Mouse (Mus musculus) retina, adult 2 months (tissue): ENCODE measurements around the gene 9430097D07Rik.
A peak's percentile ranks its signal among the peaks of the same experiment; 100 is the strongest.

Experiments used
- DNase-seq: peaks from one replicate; pipeline ENCODE4 v3.0.0-alpha.2; 2012; ENCODE audit warnings: low read depth, low spot score

Gene 9430097D07Rik

DNA sequence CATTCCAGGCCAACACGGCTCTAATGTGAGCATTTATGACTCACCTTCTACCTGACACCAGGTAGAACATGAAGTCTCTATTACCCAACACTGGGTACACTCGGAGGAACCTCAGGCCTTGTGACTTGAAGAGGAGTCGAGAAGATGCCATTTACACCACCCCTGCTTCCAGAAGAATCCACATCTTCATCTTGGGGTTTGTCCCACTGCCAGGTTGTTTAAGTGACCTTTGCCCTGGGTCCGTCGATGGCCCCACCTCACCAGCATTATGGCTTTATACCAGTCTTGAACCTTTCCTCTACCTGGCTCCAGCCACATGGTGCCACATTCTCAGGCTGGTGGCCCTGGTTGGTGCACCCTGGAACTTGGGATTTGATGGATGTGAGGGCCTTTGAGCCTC, 21.8 kb upstream of the 9430097D07Rik start:
- no peak for DNase-seq

DNA sequence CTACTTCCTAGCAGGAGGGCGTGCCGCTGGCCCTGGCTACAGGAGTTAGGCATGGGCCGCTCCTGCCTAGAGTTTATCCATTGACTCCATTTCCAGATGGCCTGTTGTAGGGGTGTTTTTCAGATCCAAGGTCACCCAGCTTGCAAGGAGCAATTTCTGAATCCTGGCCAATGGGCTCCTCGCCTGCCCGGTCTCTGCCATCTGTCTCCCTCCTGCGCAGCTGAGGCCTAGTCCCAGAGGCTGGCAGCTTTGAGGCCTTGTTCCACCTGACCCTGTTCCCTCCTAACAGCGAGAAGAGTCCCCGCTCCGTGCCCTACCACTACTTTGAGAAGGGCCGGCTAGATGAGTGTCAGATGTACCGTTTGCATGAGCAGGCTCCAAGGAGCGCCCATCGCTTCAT, 21.2 kb upstream of the 9430097D07Rik start:
- DNase-seq, result no peak

GRCm38 (mm10) chr2:32591249-32591648, 15.8 kb upstream of the 9430097D07Rik start:
- DNase-seq, result no peak

GRCm38 (mm10) chr2:32590224-32590623, 14.7 kb upstream of the 9430097D07Rik start:
- no peak for DNase-seq

DNA sequence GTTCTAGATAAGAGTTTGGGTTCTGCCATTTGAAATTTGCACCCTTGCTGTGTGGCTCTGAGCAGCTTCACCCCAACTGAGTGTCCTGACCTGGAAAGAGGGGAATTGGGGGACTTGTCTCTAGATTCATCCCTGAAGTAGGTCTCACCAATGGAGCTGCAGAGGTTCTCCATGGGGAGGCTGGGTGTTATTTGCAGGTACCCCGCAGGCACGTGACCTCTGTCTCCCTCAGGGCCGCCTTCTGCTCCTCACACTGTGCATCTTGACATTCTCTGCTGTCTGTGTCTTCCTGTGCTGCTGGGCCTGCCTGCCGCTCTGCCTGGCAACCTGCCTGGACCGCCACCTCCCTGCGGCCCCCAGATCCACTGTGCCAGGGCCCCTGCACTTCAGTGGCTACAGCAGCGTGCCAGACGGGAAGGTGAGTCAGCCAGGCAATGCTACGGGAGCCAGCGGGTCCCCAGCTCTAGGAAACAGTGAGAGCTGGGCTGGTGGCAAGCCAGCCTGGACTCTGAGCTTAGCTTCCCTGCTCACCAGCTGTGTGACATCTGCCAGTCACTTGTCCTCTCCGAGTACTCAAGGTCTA, 13.8 kb upstream of the 9430097D07Rik start:
- no peak for DNase-seq

DNA sequence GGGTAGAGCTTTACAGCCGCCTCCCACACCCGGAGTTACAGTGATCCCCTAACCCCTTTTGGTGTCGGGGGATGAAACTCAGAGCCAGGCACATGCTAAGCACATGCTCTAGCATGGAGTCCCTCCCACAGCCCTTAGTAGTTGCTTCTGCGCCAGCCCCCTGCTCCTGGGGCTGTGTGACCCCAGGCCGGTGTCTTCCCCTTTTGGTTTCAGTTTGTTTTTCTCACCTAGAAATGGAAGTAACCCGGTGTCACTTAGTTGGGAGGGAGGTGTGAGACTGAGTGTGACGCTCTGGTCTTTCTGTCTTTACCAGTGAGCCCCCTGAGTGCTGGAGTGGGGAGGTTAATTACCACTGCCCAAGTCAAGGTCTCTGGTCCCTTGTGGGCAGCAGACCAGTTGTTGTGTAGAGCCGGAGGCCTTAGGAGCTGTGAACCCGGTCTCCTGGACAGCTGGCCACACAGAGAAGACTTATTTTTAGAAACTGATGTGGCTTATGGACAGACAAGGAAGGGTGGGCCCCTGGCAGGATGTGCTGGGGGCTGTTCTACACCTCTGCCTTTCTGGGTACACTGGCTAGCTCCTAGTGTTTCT, 12.3 kb upstream of the 9430097D07Rik start:
- no peak for DNase-seq

GRCm38 (mm10) chr2:32586871-32587351, 11.4 kb upstream of the 9430097D07Rik start, which contains the start of gene St6galnac4:
Gene St6galnac4 (plus strand): TSS chr2:32587095.
- no peak for DNase-seq

DNA sequence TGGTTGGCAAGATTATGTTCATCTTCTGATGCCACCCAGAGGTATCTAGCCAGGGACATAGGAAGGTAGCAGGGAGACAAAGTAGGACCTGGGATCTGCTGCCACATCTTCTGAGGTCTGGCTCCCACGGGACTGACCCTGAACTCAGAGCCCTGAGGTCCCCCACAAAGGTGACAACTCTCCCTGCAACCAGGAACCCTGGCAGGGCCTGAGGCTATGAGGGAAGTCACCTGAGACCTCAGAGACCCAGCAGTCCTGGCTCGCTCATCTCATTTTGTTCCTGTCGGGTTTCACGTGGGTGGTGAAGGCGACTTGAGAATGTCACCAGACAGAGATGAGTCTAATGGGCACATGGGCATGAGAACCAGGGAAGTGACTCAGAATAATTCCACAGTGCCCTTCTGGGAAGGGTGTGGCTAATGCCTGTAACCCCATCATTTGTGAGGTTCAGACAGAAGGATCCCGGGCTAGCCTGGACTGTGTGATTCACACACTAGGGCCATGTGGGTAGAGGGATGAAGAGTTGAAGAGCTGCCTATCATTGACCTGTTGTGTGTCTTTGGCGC, 9.7 kb upstream of the 9430097D07Rik start:
- DNase-seq, result no peak

- no peak for DNase-seq
These were observed 7.6 kb upstream of the 9430097D07Rik start for GRCm38 (mm10) chr2:32582830-32583799.

DNA sequence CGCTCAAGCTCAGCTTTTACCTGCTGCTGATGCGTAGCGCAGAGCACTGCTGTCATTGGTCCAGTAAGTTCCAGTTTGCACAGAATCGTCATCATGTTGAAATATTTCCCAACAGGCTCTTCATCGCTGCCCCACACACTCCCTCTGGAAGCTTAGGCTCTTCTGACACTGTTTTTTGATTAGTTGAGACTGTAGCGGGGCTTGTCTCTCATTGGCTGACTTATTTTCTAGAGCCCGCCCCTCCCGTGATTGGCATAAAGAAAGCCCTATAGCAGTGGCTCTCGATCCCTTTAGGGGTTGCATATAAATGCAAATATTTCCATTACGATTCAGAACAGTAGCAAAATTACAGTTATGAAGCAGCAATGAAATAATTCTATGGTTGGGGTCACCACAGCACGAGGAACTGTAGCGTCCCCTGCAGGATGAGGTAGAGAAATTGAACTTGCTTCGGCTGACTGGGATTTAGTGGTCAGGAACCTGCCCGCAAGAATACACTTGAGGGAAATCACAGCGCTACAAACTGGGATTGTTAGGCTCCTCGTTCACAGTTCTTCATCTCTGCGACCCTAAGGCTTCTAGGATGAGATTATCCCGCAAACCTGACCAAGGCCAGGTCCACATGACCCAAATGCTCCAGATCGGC, 6.1 kb upstream of the 9430097D07Rik start:
- no peak for DNase-seq

DNA sequence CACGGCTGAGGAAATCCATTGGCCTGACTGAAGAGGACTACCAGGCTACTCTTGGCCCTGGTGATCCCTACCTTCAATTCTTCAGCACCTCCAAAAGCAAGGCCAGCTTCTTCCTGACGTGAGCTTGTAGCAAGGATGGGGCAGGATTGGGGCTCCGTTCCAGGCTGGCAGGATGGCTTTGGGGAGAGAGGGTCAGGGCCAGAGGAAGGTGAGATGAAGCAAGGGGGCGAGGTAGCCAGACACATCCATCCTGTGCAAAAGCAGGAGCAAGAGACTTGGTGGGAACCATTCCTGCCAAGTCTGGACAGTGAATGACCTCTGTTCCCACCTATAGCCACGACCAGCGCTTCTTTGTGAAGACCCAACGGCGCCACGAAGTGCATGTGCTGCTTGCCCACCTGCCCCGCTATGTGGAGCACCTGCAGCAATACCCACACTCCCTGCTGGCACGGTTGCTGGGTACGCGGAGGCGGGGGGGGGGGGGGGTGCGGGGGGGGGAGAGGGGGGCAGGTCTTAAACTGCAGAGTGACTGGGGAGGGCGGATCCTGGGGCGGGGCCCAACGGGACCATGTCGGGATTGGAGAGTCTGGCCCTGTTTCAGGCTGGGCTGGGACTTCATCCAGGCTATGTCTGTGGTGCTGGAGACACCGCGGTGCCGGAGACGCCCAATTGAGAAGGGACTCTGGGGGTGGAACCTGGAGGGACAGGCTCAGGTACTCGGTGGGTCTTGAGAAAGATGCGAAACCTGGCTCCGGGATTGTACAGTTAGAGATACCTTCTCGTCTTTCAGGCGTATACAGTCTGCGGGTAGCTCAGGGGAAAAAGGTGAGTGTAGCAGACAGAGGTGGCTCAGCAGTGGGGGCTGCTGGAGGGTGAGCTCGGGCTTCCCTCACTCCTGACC, 2.9 kb upstream of the 9430097D07Rik start:
- DNase-seq, result no peak

- no peak for DNase-seq
These were observed 1.0 kb upstream of the 9430097D07Rik start for GRCm38 (mm10) chr2:32576532-32576931.

GRCm38 (mm10) chr2:32574901-32575585, 441 bp downstream of the 9430097D07Rik start:
- DNase-seq, result no peak

DNA sequence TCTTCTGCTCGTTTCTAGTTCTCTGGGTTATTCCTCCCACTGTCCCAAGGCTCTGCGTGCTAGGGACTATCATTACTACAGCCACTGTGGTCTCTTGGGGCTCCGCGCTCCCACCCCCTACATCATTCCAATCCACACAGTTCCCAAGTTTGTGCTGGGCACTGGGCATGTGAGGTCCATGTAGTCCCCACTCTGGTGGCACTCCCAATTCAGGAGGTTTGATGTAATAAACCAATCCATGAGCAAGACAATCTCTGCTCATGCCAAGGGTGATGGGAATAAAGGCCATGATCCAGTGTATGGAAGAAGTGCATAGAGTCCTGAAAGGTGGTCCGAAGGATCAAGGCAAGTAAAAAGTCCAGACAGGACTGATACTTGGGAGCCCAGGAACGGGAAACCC, 987 bp downstream of the 9430097D07Rik start, which contains the start of gene Pip5kl1:
TSS of gene Pip5kl1 (plus strand) at position 301 of the 400 bp plus-strand sequence.
- DNase-seq, result no peak

GRCm38 (mm10) chr2:32572196-32572595, 3.3 kb downstream of the 9430097D07Rik start:
- no peak for DNase-seq

DNA sequence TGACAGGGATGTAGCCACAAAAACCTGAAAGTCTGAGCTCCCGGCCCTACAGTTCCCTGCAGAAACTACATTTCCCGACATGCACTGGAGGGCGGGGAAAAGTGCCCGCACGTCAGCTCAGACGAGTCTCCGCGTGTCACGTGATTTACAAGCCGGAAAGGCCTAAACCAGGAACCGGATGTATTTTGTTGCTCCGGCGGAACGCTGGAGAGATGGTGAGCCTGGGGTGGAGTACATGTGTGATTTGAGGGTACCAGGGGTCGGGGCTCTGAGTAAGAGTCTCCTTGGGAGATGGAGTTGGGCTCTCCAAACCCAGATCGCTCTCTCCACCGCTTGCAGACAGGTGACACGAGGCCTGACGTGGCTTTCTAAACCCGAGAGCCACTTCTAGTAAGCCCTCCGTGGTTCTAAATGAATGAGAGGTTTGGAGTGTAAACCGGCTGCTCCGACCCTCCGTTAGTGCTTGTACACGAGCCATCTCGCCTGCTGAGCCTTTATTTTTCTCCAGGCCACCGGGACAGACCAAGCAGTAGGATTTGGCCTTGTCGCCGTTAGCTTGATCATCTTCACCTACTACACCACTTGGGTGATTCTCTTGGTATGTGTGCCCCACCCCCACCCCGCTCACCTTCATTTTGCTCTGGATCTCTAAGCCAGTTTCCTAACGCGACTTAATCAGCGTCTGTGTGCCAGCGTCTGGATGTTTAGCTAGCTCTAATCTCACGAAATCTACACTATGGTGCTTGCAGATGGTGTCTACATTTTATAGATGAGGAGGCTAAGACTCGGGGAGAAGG, 4.6 kb downstream of the 9430097D07Rik start, which contains the start of gene Dpm2:
TSS of gene Dpm2 (plus strand) at position 161 of the 797 bp plus-strand sequence.
- peak; percentile 79 for DNase-seq

DNA sequence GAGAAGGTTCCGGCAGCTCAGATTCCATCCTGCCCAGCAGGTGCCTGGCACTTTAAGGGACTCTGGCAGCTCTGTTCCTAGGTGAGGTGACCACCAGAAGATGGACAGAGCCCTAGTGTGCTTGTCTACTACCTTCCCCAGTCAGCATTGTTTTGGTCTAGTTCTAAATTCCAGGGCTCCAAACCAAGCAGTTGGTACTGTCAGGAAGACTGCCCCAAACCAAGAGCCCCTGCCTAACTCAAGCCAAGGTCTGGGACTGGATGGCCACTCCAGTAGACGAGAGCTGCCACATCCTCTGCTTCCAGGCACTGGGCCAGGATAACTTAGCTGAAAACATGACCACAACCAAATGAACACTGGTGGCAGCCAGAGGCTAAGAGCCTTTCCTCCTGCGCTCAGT, 6.5 kb downstream of the 9430097D07Rik start:
- DNase-seq, result no peak

DNA sequence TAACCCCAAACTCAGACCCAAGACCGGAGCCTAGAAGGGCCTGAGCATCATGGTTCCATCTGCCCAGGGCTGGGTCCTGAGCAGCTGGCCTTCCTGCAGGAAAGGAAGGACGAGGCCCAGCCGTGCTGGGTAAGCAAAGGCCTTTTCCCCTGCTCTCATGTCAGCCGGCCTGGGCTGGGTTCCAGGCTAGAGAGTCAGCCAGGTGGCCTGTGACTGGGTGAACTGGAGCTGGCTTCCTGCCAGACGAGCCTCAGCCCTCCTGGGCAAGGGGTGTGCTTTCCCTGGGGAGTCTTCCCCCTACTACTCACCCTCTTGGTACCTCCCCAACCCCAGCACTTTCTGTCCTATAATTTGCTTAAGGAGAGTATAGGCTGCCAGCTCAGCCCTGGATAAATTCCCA, 7.3 kb downstream of the 9430097D07Rik start:
- no peak for DNase-seq
